Mouse (Mus musculus) liver, embryonic 15.5 days (tissue): ENCODE data around the gene Tmx4. TPM values are rescaled to one million over a fixed set of nuclear protein-coding genes. Genes with fewer than 3 reads are reported as not detected.

Source experiments
- ATAC-seq: fragments of 200-750 bp; cut with Nextera tagmentation; 2 replicates; pipeline ENCODE4 v1.8.0; 2017; ENCODE audit warnings: moderate number of reproducible peaks, mild to moderate bottlenecking, moderate library complexity; ENCODE audit not compliant: insufficient read depth
- H3K27ac ChIP-seq: fragments of 300-500 bp; sonication (generic); replicated peaks from 2 replicates; pipeline ENCODE4 v1.5.1; 2015; ENCODE audit warnings: mild to moderate bottlenecking, inconsistent platforms
- H3K27me3 ChIP-seq: fragments of 300-500 bp; sonication (generic); 2 replicates; pipeline ENCODE4 v1.6.1; 2015; ENCODE audit warnings: mild to moderate bottlenecking, inconsistent platforms
- H3K36me3 ChIP-seq: fragments of 300-500 bp; sonication (generic); replicated peaks from 2 replicates; pipeline ENCODE4 v1.6.1; 2015; ENCODE audit warnings: moderate library complexity, mild to moderate bottlenecking, inconsistent platforms
- H3K4me1 ChIP-seq: fragments of 300-500 bp; sonication (generic); replicated peaks from 2 replicates; pipeline ENCODE4 v1.6.1; 2015; ENCODE audit warnings: inconsistent platforms
- H3K4me2 ChIP-seq: fragments of 300-500 bp; sonication (generic); 2 replicates; pipeline ENCODE4 v1.6.1; 2015; ENCODE audit warnings: moderate library complexity, mild to moderate bottlenecking, inconsistent platforms
- H3K4me3 ChIP-seq: fragments of 300-500 bp; sonication (generic); replicated peaks from 2 replicates; pipeline ENCODE4 v1.5.1; 2015; ENCODE audit warnings: mild to moderate bottlenecking, inconsistent platforms
- H3K9ac ChIP-seq: fragments of 300-500 bp; sonication (generic); 2 replicates; pipeline ENCODE4 v1.6.1; 2015; ENCODE audit warnings: moderate library complexity, mild to moderate bottlenecking, inconsistent platforms
- H3K9me3 ChIP-seq: fragments of 300-500 bp; sonication (generic); replicated peaks from 2 replicates; pipeline ENCODE4 v1.6.1; 2016; ENCODE audit warnings: inconsistent platforms
- WGBS: fragments of 180-500 bp; shearing (Covaris S2); methylation state at CpG from one replicate; pipeline ENCODE4 v1.1.7; 2015; ENCODE audit warnings: mixed read lengths; ENCODE audit not compliant: insufficient replicate concordance; 5-methylcytosine and 5-hydroxymethylcytosine counted together
- polyA plus RNA-seq: library from polyadenylated mRNA; unstranded; fragments of >200 nt; fragmentation: Nextera tagmentation; extraction: Ambion mirVana; gene quantifications from 2 replicates; pipeline ENCODE4 v1.2.1, GENCODE M21; 2015

Gene Tmx4
- 10.0 and 10.3 TPM in 2 replicates for polyA plus RNA-seq

- H3K27ac ChIP-seq: peak within 1 kb of the TSS; percentile 99
- ATAC-seq: peak; percentile 100
- no peaks in the 10 kb centered on the region for H3K9me3 ChIP-seq
- no peaks in the 10 kb centered on the region for H3K27me3 ChIP-seq
- peaks cover 5% of the 10 kb centered on the region for H3K36me3 ChIP-seq
- peaks cover 33% of the 10 kb centered on the region for H3K4me1 ChIP-seq
- peak within 1 kb of the TSS; percentile 91 for H3K9ac ChIP-seq
- WGBS: under 1% methylated on average over 57 of the region's 57 CpGs
- H3K4me2 ChIP-seq: peak within 1 kb of the TSS; percentile 91
- H3K4me3 ChIP-seq: peak within 1 kb of the TSS; percentile 82
Measured at GRCm38 (mm10) chr2:134643514-134644300, at the start of gene Tmx4. Gene Tmx4 (minus strand): TSS chr2:134644145.

- Histone ChIP-seq H3K27ac (no peak overlapping the region), H3K36me3 (no peaks in the 10 kb centered on the region), H3K9ac (no peak overlapping the region), H3K4me1 (no peaks in the 10 kb centered on the region), H3K27me3 (no peaks in the 10 kb centered on the region), H3K4me3 (no peak overlapping the region), H3K4me2 (no peak overlapping the region), H3K9me3 (no peaks in the 10 kb centered on the region)
- 30% methylated on average over 1 of the region's 1 CpGs for WGBS
- no peak for ATAC-seq
Measured at GRCm38 (mm10) chr2:134692125-134692524, 48.2 kb upstream of the Tmx4 start.

DNA sequence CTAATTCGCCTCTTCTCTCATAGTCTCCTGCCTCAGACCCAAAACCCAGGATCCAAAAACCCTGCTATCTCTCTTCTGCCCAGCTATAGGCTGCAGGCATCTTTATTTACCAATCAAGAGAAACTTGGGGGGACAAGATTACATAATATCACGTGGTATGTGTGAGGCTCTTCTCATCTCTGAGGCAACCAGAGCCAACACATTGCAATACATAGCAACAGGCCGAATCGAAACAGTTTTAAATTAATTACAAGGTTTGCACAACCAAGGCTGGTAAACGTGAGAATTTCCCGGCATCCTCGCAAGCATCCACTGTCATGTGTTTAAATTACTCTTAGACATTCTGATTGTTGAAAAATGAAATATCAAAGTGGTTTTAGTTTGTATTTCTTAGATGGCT, 47.1 kb upstream of the Tmx4 start:
- Histone ChIP-seq H3K4me3 (no peak overlapping the region), H3K4me2 (no peak overlapping the region), H3K27ac (no peak overlapping the region), H3K4me1 (no peaks in the 10 kb centered on the region), H3K9me3 (no peaks in the 10 kb centered on the region), H3K36me3 (no peaks in the 10 kb centered on the region), H3K27me3 (no peaks in the 10 kb centered on the region), H3K9ac (no peak overlapping the region)
- ATAC-seq: no peak
- 59% methylated on average over 7 of the region's 7 CpGs for WGBS

GRCm38 (mm10) chr2:134682326-134682725, 38.4 kb upstream of the Tmx4 start:
- Histone ChIP-seq H3K4me3 (no peak overlapping the region), H3K27ac (no peak overlapping the region), H3K9me3 (no peaks in the 10 kb centered on the region), H3K9ac (no peak overlapping the region), H3K4me2 (no peak overlapping the region), H3K4me1 (no peaks in the 10 kb centered on the region), H3K27me3 (no peaks in the 10 kb centered on the region), H3K36me3 (no peaks in the 10 kb centered on the region)
- 59% methylated on average over 3 of the region's 3 CpGs for WGBS
- no peak for ATAC-seq

DNA sequence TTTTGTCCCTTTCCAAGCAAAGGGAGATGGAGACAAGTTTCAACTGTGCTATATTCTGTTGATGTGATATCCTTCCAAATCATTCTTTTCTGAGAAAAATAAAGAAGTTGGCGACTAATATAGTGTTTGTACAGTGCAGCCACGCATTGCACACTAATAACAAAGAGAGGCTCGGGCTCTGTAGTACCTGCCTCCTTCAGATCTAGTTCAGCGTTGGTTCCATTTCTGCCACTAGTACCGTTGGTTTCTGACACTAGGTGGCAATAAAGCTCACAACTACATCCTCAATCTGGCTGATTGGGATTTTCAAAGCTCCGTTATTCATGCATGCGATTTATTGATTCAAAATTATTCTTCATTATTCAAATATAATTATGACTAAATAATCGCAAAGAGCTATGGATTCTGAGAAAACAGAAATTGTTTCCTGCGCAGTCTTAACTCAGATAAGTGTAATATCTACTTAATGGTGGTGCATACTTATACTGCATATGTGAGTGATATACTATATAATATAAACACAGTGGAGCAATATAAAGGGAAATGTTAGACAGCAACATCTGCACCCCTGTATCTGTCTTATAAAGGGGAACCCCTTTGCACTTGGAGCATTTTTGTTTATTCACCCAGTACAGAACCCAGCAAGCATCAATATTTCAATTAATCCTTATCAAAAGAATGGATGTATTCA, 37.5 kb upstream of the Tmx4 start:
- no peak for ATAC-seq
- 21% methylated on average over 9 of the region's 9 CpGs for WGBS
- H3K4me3 ChIP-seq: no peak overlapping the region
- no peak overlapping the region for H3K4me2 ChIP-seq
- H3K9me3 ChIP-seq: no peaks in the 10 kb centered on the region
- H3K27ac ChIP-seq: no peak overlapping the region
- H3K4me1 ChIP-seq: no peaks in the 10 kb centered on the region
- no peaks in the 10 kb centered on the region for H3K36me3 ChIP-seq
- H3K9ac ChIP-seq: no peak overlapping the region
- H3K27me3 ChIP-seq: no peaks in the 10 kb centered on the region

DNA sequence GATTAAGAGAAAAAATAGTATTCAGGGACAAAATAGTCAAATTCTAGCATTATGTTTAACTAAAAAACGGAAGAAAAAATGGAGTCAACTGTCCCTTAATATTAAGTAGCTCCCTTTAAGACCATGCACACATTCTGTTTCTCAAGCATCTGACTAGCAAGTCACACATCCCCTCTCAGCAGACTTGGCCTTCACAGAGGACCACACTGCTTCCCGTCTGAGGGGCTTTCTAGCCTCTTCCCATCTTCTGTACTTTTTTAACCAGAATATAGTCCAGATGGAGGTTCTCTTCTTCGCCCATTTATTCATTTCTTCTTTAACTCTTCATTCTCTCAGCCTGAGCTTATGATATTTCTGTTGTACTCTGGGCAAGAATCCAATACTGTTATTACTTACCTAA, 35.6 kb upstream of the Tmx4 start:
- no peak overlapping the region for H3K27ac ChIP-seq
- H3K4me3 ChIP-seq: no peak overlapping the region
- H3K9ac ChIP-seq: no peak overlapping the region
- H3K9me3 ChIP-seq: no peaks in the 10 kb centered on the region
- no peak for ATAC-seq
- 46% methylated on average over 3 of the region's 3 CpGs for WGBS
- no peaks in the 10 kb centered on the region for H3K36me3 ChIP-seq
- no peak overlapping the region for H3K4me2 ChIP-seq
- no peaks in the 10 kb centered on the region for H3K27me3 ChIP-seq
- no peaks in the 10 kb centered on the region for H3K4me1 ChIP-seq

DNA sequence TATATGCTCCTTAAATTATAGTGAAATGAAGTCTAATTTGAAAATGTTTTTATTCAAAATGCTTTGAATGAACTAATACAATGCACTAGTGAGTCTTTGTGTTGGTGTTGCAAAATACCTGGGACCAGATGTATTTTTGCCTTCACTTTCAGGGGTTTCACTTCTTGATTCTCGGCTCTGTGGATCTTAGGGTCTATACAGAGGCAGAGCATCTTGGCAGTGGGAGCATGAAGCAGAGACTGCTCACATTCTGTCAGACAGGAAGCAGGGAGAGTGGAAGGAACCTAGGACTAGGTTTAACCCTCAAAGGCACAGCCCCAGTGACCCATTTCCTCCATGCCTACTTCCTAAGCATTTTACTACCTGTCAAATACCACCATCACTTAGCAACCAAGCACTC, 31.5 kb upstream of the Tmx4 start:
- WGBS: 47% methylated on average over 1 of the region's 1 CpGs
- ATAC-seq: no peak
- no peak overlapping the region for H3K4me3 ChIP-seq
- no peaks in the 10 kb centered on the region for H3K9me3 ChIP-seq
- H3K27me3 ChIP-seq: no peaks in the 10 kb centered on the region
- H3K27ac ChIP-seq: no peak overlapping the region
- no peaks in the 10 kb centered on the region for H3K4me1 ChIP-seq
- no peak overlapping the region for H3K9ac ChIP-seq
- H3K4me2 ChIP-seq: no peak overlapping the region
- H3K36me3 ChIP-seq: no peaks in the 10 kb centered on the region

GRCm38 (mm10) chr2:134673604-134674003, 29.7 kb upstream of the Tmx4 start:
- 49% methylated on average over 5 of the region's 5 CpGs for WGBS
- H3K9me3 ChIP-seq: no peaks in the 10 kb centered on the region
- no peaks in the 10 kb centered on the region for H3K27me3 ChIP-seq
- no peak overlapping the region for H3K4me2 ChIP-seq
- no peak overlapping the region for H3K27ac ChIP-seq
- no peaks in the 10 kb centered on the region for H3K36me3 ChIP-seq
- no peak for ATAC-seq
- H3K4me3 ChIP-seq: no peak overlapping the region
- no peak overlapping the region for H3K9ac ChIP-seq
- H3K4me1 ChIP-seq: no peaks in the 10 kb centered on the region

- Histone ChIP-seq H3K27ac (no peak overlapping the region), H3K36me3 (no peaks in the 10 kb centered on the region), H3K9ac (no peak overlapping the region), H3K4me1 (no peaks in the 10 kb centered on the region), H3K4me3 (no peak overlapping the region), H3K4me2 (no peak overlapping the region), H3K9me3 (no peaks in the 10 kb centered on the region), H3K27me3 (no peaks in the 10 kb centered on the region)
- no peak for ATAC-seq
- 11% methylated on average over 4 of the region's 4 CpGs for WGBS
Measured at GRCm38 (mm10) chr2:134656477-134656876, 12.5 kb upstream of the Tmx4 start.

- no peaks in the 10 kb centered on the region for H3K4me1 ChIP-seq
- no peak overlapping the region for H3K4me3 ChIP-seq
- H3K36me3 ChIP-seq: no peaks in the 10 kb centered on the region
- no peak for ATAC-seq
- H3K4me2 ChIP-seq: no peak overlapping the region
- H3K9ac ChIP-seq: no peak overlapping the region
- H3K27me3 ChIP-seq: no peaks in the 10 kb centered on the region
- H3K9me3 ChIP-seq: no peaks in the 10 kb centered on the region
- no peak overlapping the region for H3K27ac ChIP-seq
Measured at GRCm38 (mm10) chr2:134654668-134655067, 10.7 kb upstream of the Tmx4 start.

GRCm38 (mm10) chr2:134652759-134653158, 8.8 kb upstream of the Tmx4 start:
- 57% methylated on average over 5 of the region's 5 CpGs for WGBS
- H3K36me3 ChIP-seq: no peaks in the 10 kb centered on the region
- no peaks in the 10 kb centered on the region for H3K27me3 ChIP-seq
- H3K4me2 ChIP-seq: no peak overlapping the region
- no peak overlapping the region for H3K9ac ChIP-seq
- no peak overlapping the region for H3K4me3 ChIP-seq
- no peak for ATAC-seq
- H3K9me3 ChIP-seq: no peaks in the 10 kb centered on the region
- no peaks in the 10 kb centered on the region for H3K4me1 ChIP-seq
- no peak overlapping the region for H3K27ac ChIP-seq
